Mouse (Mus musculus) heart, embryonic 10.5 days (tissue): Measurements from ENCODE around the gene Yju2. TPM values are rescaled to one million over a fixed set of nuclear protein-coding genes. Genes with fewer than 3 reads are reported as not detected.

Experiments used
- DNase-seq: peaks from one replicate; pipeline ENCODE4 v3.0.0-alpha.2; 2017; ENCODE audit warnings: low spot score
- H3K27ac ChIP-seq: fragments of 300-500 bp; sonication (generic); 2 replicates; pipeline ENCODE4 v1.5.1; 2016; ENCODE audit warnings: mild to moderate bottlenecking
- H3K27me3 ChIP-seq: fragments of 300-500 bp; sonication (generic); 2 replicates; pipeline ENCODE4 v1.6.1; 2016; ENCODE audit warnings: mild to moderate bottlenecking; ENCODE audit not compliant: poor library complexity, insufficient read depth, severe bottlenecking
- H3K36me3 ChIP-seq: fragments of 300-500 bp; sonication (generic); 2 replicates; pipeline ENCODE4 v1.6.1; 2016; ENCODE audit warnings: mild to moderate bottlenecking, moderate library complexity
- H3K4me1 ChIP-seq: fragments of 300-500 bp; sonication (generic); 2 replicates; pipeline ENCODE4 v1.6.1; 2016; ENCODE audit warnings: mild to moderate bottlenecking
- H3K4me3 ChIP-seq: fragments of 300-500 bp; sonication (generic); 2 replicates; pipeline ENCODE4 v1.5.1; 2016; ENCODE audit warnings: mild to moderate bottlenecking, moderate library complexity
- H3K9me3 ChIP-seq: fragments of 300-500 bp; sonication (generic); 2 replicates; pipeline ENCODE4 v1.6.1; 2016; ENCODE audit warnings: mild to moderate bottlenecking, moderate library complexity
- WGBS: fragments of 180-500 bp; shearing (Covaris S2); methylation state at CpG from one replicate; pipeline ENCODE4 v1.1.7; 2016; 5-methylcytosine and 5-hydroxymethylcytosine counted together
- polyA plus RNA-seq: library from polyadenylated mRNA; unstranded; fragments of >200 nt; fragmentation: Nextera tagmentation; extraction: Ambion mirVana; gene quantifications from 2 replicates; pipeline ENCODE4 v1.2.1, GENCODE M21; 2016

Gene Yju2
- polyA plus RNA-seq, 1 experiment from 2014 or later: 24.4 TPM

GRCm38 (mm10) chr17:55999794-56000499, 41.0 kb downstream of the Yju2 start:
- no peak for DNase-seq
- Histone ChIP-seq H3K27ac (no peak overlapping the region), H3K9me3 (no peaks in the 10 kb centered on the region), H3K4me1 (peaks cover 10% of the 10 kb centered on the region), H3K36me3 (peaks cover 2% of the 10 kb centered on the region; the same call in 1 of the 2 replicates), H3K4me3 (peak overlapping the region; percentile 46), H3K27me3 (peaks cover 49% of the 10 kb centered on the region)
- WGBS: 7% methylated on average over 30 of the region's 30 CpGs

DNA sequence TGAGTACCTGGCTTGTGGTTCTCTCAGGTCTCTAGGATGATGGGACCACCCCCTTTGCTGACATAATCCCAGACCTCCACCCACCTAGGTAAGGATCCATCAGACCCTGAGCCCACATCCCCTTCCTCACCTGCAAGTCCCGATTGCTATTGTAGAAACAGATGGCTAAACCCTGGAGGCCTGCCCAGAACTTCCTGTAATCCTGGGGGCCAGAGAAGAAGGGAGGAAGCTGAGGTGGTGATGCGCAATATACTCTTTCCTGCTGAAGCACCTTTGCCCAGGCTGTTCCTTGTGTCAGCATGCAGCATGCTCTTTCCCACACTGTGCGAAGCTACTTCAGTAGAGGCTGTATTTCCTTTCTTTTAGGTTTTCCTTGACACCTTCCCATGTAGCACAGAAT, 44.1 kb downstream of the Yju2 start:
- H3K27me3 ChIP-seq: peaks cover 50% of the 10 kb centered on the region
- 75% methylated on average over 3 of the region's 3 CpGs for WGBS
- H3K36me3 ChIP-seq: no peaks in the 10 kb centered on the region
- no peaks in the 10 kb centered on the region for H3K9me3 ChIP-seq
- no peak for DNase-seq
- H3K27ac ChIP-seq: no peak overlapping the region
- no peak overlapping the region for H3K4me3 ChIP-seq
- peaks cover 28% of the 10 kb centered on the region for H3K4me1 ChIP-seq

DNA sequence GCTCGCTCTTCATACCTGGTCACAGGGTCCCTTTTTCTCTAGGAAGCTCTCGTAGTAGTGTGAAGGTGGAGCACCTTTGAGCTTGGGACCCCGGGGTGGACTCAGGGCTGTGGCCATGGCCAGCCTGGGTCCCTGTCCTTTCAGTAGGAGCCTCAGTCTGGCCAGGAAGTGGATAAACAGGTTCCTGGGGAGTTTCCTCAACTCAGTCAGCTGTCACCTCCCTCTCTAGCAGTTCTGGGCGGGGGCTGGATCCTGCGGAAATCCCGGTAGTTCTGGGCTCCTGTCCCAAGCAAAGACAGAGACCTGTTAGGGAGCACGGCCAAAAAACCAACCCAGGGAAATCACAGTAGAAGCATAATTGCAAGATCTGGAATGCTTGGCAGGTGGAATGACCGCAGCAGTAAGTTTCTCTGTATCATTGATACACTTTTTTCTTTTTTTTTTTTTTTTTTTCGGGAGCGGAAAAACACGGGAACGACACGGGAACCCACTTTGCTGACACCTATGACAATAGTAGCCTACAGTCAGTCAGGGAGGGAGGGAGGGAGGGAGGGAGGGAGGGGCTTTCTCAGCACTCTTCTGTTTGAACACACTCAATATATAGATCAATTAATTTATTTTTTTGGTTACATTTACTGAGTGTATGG, 46.6 kb downstream of the Yju2 start, which contains the start of the genes Stap2 and Mpnd:
Gene Stap2, minus strand, starts transcription at position 170 of the 647 bp plus-strand sequence.
Gene Mpnd, plus strand, starts transcription at position 297 of the 647 bp plus-strand sequence.
- 40% methylated on average over 13 of the region's 13 CpGs for WGBS
- DNase-seq: no peak
- peaks cover 33% of the 10 kb centered on the region for H3K27me3 ChIP-seq
- H3K36me3 ChIP-seq: no peaks in the 10 kb centered on the region
- H3K4me1 ChIP-seq: peaks cover 33% of the 10 kb centered on the region
- H3K4me3 ChIP-seq: peak within 1 kb of the TSS; percentile 27
- peak within 1 kb of the TSS; percentile 2; the same call in 1 of the 2 replicates for H3K27ac ChIP-seq
- H3K9me3 ChIP-seq: no peaks in the 10 kb centered on the region

DNA sequence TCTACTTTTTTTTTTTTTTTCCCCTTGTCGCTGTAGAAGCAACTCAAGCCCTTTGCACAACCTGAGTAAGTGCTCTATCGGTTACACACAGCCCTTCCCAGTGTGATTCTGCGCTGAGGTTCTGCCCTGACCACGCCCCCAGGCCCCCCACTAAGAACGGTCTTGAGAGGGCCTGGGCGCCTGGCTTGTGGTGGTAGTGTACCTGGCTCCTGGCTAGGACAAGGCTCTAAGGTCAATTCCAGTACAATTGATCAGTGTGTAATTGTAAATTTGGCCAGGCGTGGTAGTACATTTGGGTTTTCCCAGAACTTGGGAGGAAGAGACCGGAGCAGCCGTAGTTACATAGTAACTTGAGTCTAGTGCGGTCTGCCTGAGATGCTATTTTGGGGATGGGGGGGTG, 48.1 kb downstream of the Yju2 start:
- H3K27ac ChIP-seq: peak overlapping the region; percentile 88

GRCm38 (mm10) chr17:56007444-56008355, 48.8 kb downstream of the Yju2 start:
- H3K36me3 ChIP-seq: peaks cover 19% of the 10 kb centered on the region
- 27% methylated on average over 14 of the region's 14 CpGs for WGBS

More for the DNA sequence above, 48.1 kb downstream of the Yju2 start:
- Histone ChIP-seq H3K4me3 (0 out of 2 replicates have a peak overlapping the region, but pooled peaks have one; percentile 8), H3K9me3 (no peaks in the 10 kb centered on the region), H3K4me1 (peaks cover 37% of the 10 kb centered on the region), H3K27me3 (peaks cover 20% of the 10 kb centered on the region; the same call in 1 of the 2 replicates), H3K36me3 (peaks cover 12% of the 10 kb centered on the region)
- WGBS: 41% methylated on average over 10 of the region's 10 CpGs
- no peak for DNase-seq

DNA sequence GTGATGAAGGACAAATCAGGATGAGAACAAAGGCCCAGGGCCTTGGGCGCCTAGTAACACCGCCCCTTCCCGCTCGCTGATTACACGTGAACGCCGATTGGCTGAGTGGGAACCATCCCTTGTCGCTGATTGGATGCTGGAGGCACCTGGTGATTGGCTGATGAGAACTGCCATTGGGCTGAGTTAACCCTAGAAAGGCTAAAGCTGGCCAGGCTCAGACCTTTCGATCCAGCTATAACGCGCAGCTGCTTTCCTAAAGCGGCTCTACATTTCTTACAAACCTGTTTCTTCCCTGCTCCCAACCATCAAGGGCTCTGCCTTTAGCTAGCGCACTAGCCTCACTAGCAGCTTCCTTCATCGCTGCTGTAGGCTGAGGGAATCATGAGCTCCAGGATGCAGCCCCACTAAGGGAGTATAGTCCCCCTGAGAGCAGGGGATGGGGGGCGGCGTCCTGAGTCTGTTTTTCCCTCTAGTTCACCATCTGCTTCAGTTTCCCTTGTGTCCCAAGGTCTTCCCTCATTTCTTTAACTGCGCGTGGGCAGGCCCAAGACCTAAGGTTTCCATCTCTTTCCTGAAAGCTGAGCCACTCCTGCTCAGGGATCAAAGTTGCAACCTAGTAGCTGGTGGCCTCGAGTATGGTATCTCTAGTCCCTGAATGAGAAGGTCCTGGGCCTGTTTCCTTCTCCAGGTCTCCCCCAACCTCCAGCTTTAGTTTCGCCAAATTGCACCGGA, 49.6 kb downstream of the Yju2 start:
- peaks cover 37% of the 10 kb centered on the region for H3K4me1 ChIP-seq
- H3K4me3 ChIP-seq: peak overlapping the region; percentile 80
- 0 out of 2 replicates have a peak, but pooled peaks cover 7% of the 10 kb centered on the region for H3K27me3 ChIP-seq
- peak; percentile 99 for DNase-seq
- peak overlapping the region; percentile 88 for H3K27ac ChIP-seq
- WGBS: under 1% methylated on average over 21 of the region's 21 CpGs
- no peaks in the 10 kb centered on the region for H3K9me3 ChIP-seq
- peaks cover 26% of the 10 kb centered on the region for H3K36me3 ChIP-seq

More at GRCm38 (mm10) chr17:56007444-56008355, 48.8 kb downstream of the Yju2 start:
- peaks cover 15% of the 10 kb centered on the region; the same call in 1 of the 2 replicates for H3K27me3 ChIP-seq
- no peaks in the 10 kb centered on the region for H3K9me3 ChIP-seq
- H3K4me3 ChIP-seq: peak overlapping the region; percentile 80
- H3K27ac ChIP-seq: peak overlapping the region; percentile 88
- peaks cover 37% of the 10 kb centered on the region for H3K4me1 ChIP-seq
- no peak for DNase-seq

DNA sequence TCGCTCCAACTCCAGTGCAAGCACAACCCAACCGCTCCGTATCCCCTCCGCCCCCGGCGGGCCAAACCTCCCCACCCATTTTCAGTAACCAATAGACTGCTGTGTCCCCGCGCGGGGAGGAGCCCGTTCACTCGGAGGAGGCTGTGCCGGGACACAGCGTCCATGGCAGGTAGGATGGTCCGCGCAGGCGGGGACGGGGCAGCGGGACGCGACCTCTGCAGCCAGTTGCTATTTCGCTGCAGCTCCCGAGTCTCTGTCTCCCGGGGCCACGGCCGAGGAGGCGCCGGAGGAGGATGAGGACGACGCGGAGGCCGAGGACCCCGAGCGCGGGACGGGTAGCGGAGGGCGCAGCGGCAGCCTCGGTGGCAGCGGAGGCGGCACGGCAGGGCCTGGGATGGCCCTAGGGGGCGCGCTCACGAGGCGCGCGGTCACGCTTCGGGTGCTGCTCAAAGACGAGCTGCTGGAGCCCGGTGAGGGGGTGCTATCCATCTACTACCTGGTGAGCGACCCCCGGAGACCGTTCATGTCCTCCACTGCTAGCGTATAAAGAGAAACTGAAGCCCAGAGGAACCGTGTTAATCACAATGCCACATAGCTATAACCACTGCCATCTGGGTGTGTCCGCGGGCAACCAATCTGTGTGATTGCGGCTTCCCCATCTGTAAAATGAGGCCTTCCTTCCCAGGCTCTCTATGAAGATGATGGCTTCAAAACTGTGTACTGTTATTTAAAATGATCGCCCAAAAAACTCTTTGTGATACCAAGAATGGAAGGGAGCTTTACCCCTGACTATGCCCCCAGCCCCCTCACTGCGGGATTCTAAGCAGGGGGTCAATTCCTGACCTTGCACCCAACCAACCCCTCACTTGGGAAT, 50.4 kb downstream of the Yju2 start:
- H3K36me3 ChIP-seq: peaks cover 33% of the 10 kb centered on the region
- WGBS: under 1% methylated on average over 62 of the region's 62 CpGs
- H3K27ac ChIP-seq: peak overlapping the region; percentile 88
- H3K27me3 ChIP-seq: 0 out of 2 replicates have a peak, but pooled peaks cover 4% of the 10 kb centered on the region
- DNase-seq: peak; percentile 97
- peak overlapping the region; percentile 80 for H3K4me3 ChIP-seq
- peaks cover 37% of the 10 kb centered on the region for H3K4me1 ChIP-seq
- H3K9me3 ChIP-seq: no peaks in the 10 kb centered on the region

DNA sequence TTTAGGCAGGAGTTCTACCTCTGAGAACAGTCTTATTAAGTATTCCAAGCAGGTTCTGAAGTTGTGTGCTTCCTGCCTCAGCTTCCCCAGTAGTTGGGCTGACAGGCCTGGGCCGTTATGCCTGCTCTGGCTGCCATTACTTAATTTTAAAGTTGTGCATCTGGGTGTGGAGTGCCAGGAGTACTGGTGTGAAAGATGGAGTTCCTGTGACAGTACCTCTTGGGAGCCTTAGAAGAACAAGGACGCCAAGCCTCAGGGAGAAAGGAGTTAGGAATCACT, 51.0 kb downstream of the Yju2 start:
- 54% methylated on average over 2 of the region's 2 CpGs for WGBS
- peak overlapping the region; percentile 88 for H3K27ac ChIP-seq

GRCm38 (mm10) chr17:56010255-56010654, 51.4 kb downstream of the Yju2 start:
- H3K9me3 ChIP-seq: no peaks in the 10 kb centered on the region
- peaks cover 40% of the 10 kb centered on the region for H3K36me3 ChIP-seq
- WGBS: 77% methylated on average over 14 of the region's 14 CpGs
- peak overlapping the region; percentile 12; the same call in 1 of the 2 replicates for H3K27ac ChIP-seq
- no peak for DNase-seq
- H3K4me1 ChIP-seq: peaks cover 34% of the 10 kb centered on the region
- peak overlapping the region; percentile 80 for H3K4me3 ChIP-seq
- H3K27me3 ChIP-seq: no peaks in the 10 kb centered on the region

More for the DNA sequence above, 51.0 kb downstream of the Yju2 start:
- Histone ChIP-seq H3K4me3 (peak overlapping the region; percentile 80), H3K27me3 (0 out of 2 replicates have a peak, but pooled peaks cover 1% of the 10 kb centered on the region), H3K4me1 (peaks cover 37% of the 10 kb centered on the region), H3K9me3 (no peaks in the 10 kb centered on the region), H3K36me3 (peaks cover 37% of the 10 kb centered on the region)
- no peak for DNase-seq

- Histone ChIP-seq H3K27ac (peak overlapping the region; percentile 12; the same call in 1 of the 2 replicates), H3K4me3 (peak overlapping the region; percentile 80), H3K27me3 (no peaks in the 10 kb centered on the region), H3K4me1 (peaks cover 31% of the 10 kb centered on the region), H3K9me3 (no peaks in the 10 kb centered on the region), H3K36me3 (peaks cover 45% of the 10 kb centered on the region)
- no peak for DNase-seq
- WGBS: 14% methylated on average over 9 of the region's 9 CpGs
Measured at GRCm38 (mm10) chr17:56010681-56011080, 51.8 kb downstream of the Yju2 start.

- Histone ChIP-seq H3K4me1 (peaks cover 31% of the 10 kb centered on the region), H3K27ac (no peak overlapping the region), H3K36me3 (peaks cover 52% of the 10 kb centered on the region), H3K9me3 (no peaks in the 10 kb centered on the region), H3K4me3 (no peak overlapping the region), H3K27me3 (no peaks in the 10 kb centered on the region)
- WGBS: 88% methylated on average over 7 of the region's 7 CpGs
- DNase-seq: no peak
Measured at GRCm38 (mm10) chr17:56011441-56011840, 52.5 kb downstream of the Yju2 start.
